Mouse (Mus musculus) CH12.LX (cell line): Measurements from ENCODE around the gene Cdh13. TPM values are rescaled to one million over a fixed set of nuclear protein-coding genes. Genes with fewer than 3 reads are reported as not detected.

Source experiments
- DNase-seq: peaks from one replicate; pipeline ENCODE4 v3.0.0-alpha.2; 2013; ENCODE audit errors: extremely low read depth
- H3K27ac ChIP-seq: 2 replicates; pipeline ENCODE4 v1.5.1; 2012; ENCODE audit warnings: low read depth, mild to moderate bottlenecking, control low read depth, moderate library complexity; ENCODE audit not compliant: insufficient read depth
- H3K27me3 ChIP-seq: replicated peaks from 2 replicates; pipeline ENCODE3; 2012; ENCODE audit warnings: inconsistent platforms
- H3K36me3 ChIP-seq, 2 experiments: replicated peaks in 1 of 2; 2 replicates each; pipeline versions ENCODE3 to v1.6.1; 2012; ENCODE audit warnings: inconsistent platforms in 1 of 2, low read length in 1 of 2, mild to moderate bottlenecking in 1 of 2, mixed read lengths in 1 of 2, moderate library complexity in 1 of 2; ENCODE audit not compliant: control insufficient read depth in 1 of 2, insufficient read depth in 1 of 2
- H3K4me1 ChIP-seq, 2 experiments: 2 replicates each; pipeline ENCODE4 v1.6.1; 2012; ENCODE audit warnings: inconsistent platforms in 1 of 2, moderate library complexity in 1 of 2; ENCODE audit not compliant: insufficient read depth in 2 of 2, control insufficient read depth in 1 of 2
- H3K4me2 ChIP-seq: 2 replicates; pipeline ENCODE4 v1.6.1; 2012; ENCODE audit warnings: low read depth, mild to moderate bottlenecking, control low read depth; ENCODE audit not compliant: poor library complexity, insufficient read depth, severe bottlenecking
- H3K4me3 ChIP-seq, 3 experiments: fragments of 150-350 bp in 1 of 3; sonication (generic) in 1 of 3; replicated peaks in 1 of 3; 2 replicates each; pipeline versions ENCODE3 to v1.5.1; 2011 to 2012; ENCODE audit warnings: low read depth in 2 of 3, low read length in 2 of 3, mild to moderate bottlenecking in 2 of 3, moderate library complexity in 2 of 3, control low read depth in 1 of 3, improper control_type of control experiment in 1 of 3, inconsistent platforms in 1 of 3, mixed read lengths in 1 of 3; ENCODE audit not compliant: poor library complexity in 1 of 3
- H3K79me2 ChIP-seq: replicated peaks from 2 replicates; pipeline ENCODE4 v1.6.1; 2012; ENCODE audit warnings: mild to moderate bottlenecking, moderate library complexity; ENCODE audit not compliant: control insufficient read depth, poor library complexity, insufficient read depth, severe bottlenecking; ENCODE audit errors: extremely low read depth
- H3K9ac ChIP-seq: 2 replicates; pipeline ENCODE4 v1.6.1; 2012; ENCODE audit warnings: low read depth, mild to moderate bottlenecking, control low read depth, moderate library complexity; ENCODE audit not compliant: insufficient read depth
- H3K9me3 ChIP-seq: replicated peaks from 2 replicates; pipeline ENCODE3; 2012; ENCODE audit warnings: low read length, inconsistent platforms, mixed read lengths
- BHLHE40 ChIP-seq: IDR thresholded peaks from 2 replicates; pipeline ENCODE4 v1.6.1; 2011; ENCODE audit warnings: mild to moderate bottlenecking, low read depth, low read length, improper control_type of control experiment
- CTCF ChIP-seq, 2 experiments: IDR thresholded peaks in 1 of 2; conservative IDR thresholded peaks in 1 of 2; 2 replicates each; pipeline ENCODE4 v1.5.1; 2011 to 2012; ENCODE audit warnings: low read depth in 2 of 2, low read length in 2 of 2, improper control_type of control experiment in 1 of 2, inconsistent platforms in 1 of 2, mild to moderate bottlenecking in 1 of 2, moderate library complexity in 1 of 2
- ELF1 ChIP-seq: IDR thresholded peaks from 2 replicates; pipeline ENCODE4 v1.6.1; 2014; ENCODE audit warnings: low read depth, mild to moderate bottlenecking, inconsistent platforms, low read length, improper control_type of control experiment
- JUND ChIP-seq: conservative IDR thresholded peaks from 2 replicates; pipeline ENCODE4 v1.6.1; 2011; ENCODE audit warnings: low read depth, low read length, improper control_type of control experiment
- MAZ ChIP-seq: IDR thresholded peaks from 2 replicates; pipeline ENCODE4 v1.6.1; 2012; ENCODE audit warnings: low read depth, mild to moderate bottlenecking, inconsistent platforms, low read length, improper control_type of control experiment, moderate library complexity
- PAX5 ChIP-seq: IDR thresholded peaks from 2 replicates; pipeline ENCODE4 v1.6.1; 2012; ENCODE audit warnings: low read length, inconsistent platforms, mixed read lengths
- POLR2AphosphoS2 ChIP-seq: IDR thresholded peaks from 2 replicates; pipeline ENCODE4 v1.6.1; 2011; ENCODE audit warnings: low read depth, low read length, improper control_type of control experiment
- RAD21 ChIP-seq: IDR thresholded peaks from 2 replicates; pipeline ENCODE4 v1.6.1; 2011; ENCODE audit warnings: low read depth, mild to moderate bottlenecking, low read length, improper control_type of control experiment, moderate library complexity
- USF2 ChIP-seq: conservative IDR thresholded peaks from 2 replicates; pipeline ENCODE4 v1.6.1; 2011; ENCODE audit warnings: low read depth, low read length, improper control_type of control experiment
- dilution Hi-C: fragments of 300-500 bp; cut with MboI; formaldehyde crosslinking; loops from 2 replicates; pipeline ENCODE4 v1.14.3; 2020; ENCODE audit warnings: low sequenced_read_pairs; ENCODE audit not compliant: extremely low pct_unique_long_range_greater_than_20kb, extremely low pct_ligation_motif_present
- in situ Hi-C: fragments of 300-500 bp; cut with MboI; formaldehyde crosslinking; loops from 3 replicates; pipeline ENCODE4 v1.14.3; 2019; ENCODE audit warnings: low sequenced_read_pairs, low pct_ligation_motif_present, low pct_unique_long_range_greater_than_20kb, mixed read lengths
- polyA plus RNA-seq: library from polyadenylated mRNA; unstranded; fragments of >175 nt; gene quantifications from 2 replicates; pipeline ENCODE4 v1.2.1, GENCODE M21; 2012; ENCODE audit warnings: low read depth; ENCODE audit not compliant: insufficient read length
- total RNA-seq, 2 experiments: library from RNA; depleted of rRNA; stranded (reverse); fragments of 300-350 nt in 1 of 2; fragments of >200 nt in 1 of 2; gene quantifications; 2 replicates each; pipeline ENCODE4 v1.2.3; 2012 to 2014

The Cdh13 gene
- total and polyA plus RNA-seq, 3 experiments, result not detected

DNA sequence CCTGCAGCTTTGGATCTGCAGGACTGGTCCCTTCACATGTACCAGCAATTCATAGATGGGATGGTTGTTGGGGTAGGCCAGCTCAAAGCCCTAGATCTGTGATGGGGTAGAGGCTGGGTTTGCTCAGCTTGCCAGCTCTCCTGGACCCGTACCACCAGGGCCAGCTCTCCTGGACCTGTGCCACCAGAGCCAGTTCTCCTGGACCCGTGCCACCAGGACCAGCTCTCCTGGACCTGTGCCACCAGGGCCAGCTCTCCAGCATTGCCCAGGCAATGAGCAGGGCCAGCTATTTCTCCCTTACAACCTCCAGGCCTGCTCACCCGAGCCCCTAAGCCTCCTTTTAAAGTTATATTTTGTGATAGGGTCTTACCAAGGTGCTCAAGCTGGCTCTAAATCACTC, 566.0 kb downstream of the Cdh13 start:
- H3K79me2 ChIP-seq, result no peaks in the 10 kb centered on the region
- H3K4me1 ChIP-seq, result no peaks in the 10 kb centered on the region
- H3K4me3 ChIP-seq, result no peak overlapping the region
- no peak overlapping the region for H3K9ac ChIP-seq
- peaks cover 82% of the 10 kb centered on the region for H3K9me3 ChIP-seq
- in situ Hi-C loops, result no loop called here
- DNase-seq, result no peak
- no peaks in the 10 kb centered on the region for H3K27me3 ChIP-seq
- H3K4me2 ChIP-seq, result no peak overlapping the region
- no peak for TF ChIP-seq USF2
- TF ChIP-seq POLR2AphosphoS2, result no peak
- no peak for TF ChIP-seq ELF1
- no peak for TF ChIP-seq MAZ
- no peak for TF ChIP-seq RAD21
- no peak for TF ChIP-seq BHLHE40
- no peaks in the 10 kb centered on the region for H3K36me3 ChIP-seq
- dilution Hi-C loops, result no loop called here
- H3K27ac ChIP-seq, result no peak overlapping the region

GRCm38 (mm10) chr8:118850381-118850780, 566.8 kb downstream of the Cdh13 start:
- no peaks in the 10 kb centered on the region for H3K27me3 ChIP-seq
- TF ChIP-seq CTCF (conservative IDR thresholded peaks at IDR 0.05 in 1 of 2, IDR thresholded peaks at IDR 0.05 in 1 of 2; ENCODE audit: low read depth in 2 of 2, low read length in 2 of 2), result peak in 1 of 2 experiments; percentile 26; a peak in 1 of 4 replicates
- TF ChIP-seq JUND, result no peak
- TF ChIP-seq USF2, result no peak
- TF ChIP-seq, all 38 proteins: peak for 1
- Histone ChIP-seq H3K4me1 (no peaks in the 10 kb centered on the region), H3K9me3 (peaks cover 84% of the 10 kb centered on the region), H3K79me2 (no peaks in the 10 kb centered on the region), H3K27ac (no peak overlapping the region), H3K36me3 (no peaks in the 10 kb centered on the region), H3K4me2 (no peak overlapping the region), H3K9ac (no peak overlapping the region), H3K4me3 (no peak overlapping the region)
- dilution Hi-C loops, result no loop called here
- DNase-seq, result peak; percentile 1
- in situ Hi-C loops, result no loop called here

DNA sequence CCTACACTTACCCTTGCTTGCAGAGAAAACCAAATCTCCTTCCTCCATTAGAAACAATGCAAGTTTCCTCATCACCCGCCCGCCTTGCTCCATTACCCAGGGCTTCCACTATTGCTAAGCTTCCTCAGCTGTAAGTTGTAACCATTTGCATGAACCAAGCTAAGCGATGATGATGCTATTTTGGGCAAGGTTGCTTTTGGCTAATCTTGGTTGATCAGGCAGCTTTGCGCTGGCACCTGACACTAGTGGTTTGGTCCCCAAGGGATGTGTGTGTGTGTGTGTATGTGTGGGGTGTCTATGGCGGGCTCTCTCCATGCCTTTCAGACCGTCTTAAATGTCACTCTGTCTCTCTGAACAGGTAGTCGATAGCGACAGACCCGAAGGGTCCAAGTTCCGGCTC, 567.8 kb downstream of the Cdh13 start:
- no peak overlapping the region for H3K4me2 ChIP-seq
- no peaks in the 10 kb centered on the region for H3K4me1 ChIP-seq
- dilution Hi-C loops, result no loop called here
- H3K4me3 ChIP-seq, result no peak overlapping the region
- DNase-seq, result no peak
- H3K27ac ChIP-seq, result no peak overlapping the region
- TF ChIP-seq PAX5, result no peak
- H3K9me3 ChIP-seq, result peaks cover 82% of the 10 kb centered on the region
- H3K9ac ChIP-seq, result no peak overlapping the region
- no peaks in the 10 kb centered on the region for H3K79me2 ChIP-seq
- H3K36me3 ChIP-seq, result no peaks in the 10 kb centered on the region
- no peaks in the 10 kb centered on the region for H3K27me3 ChIP-seq
- in situ Hi-C loops, result no loop called here
